Mouse (Mus musculus) kidney, adult 2 months (tissue): ENCODE measurements around the gene Dcpp2.

Experiments
- CTCF ChIP-seq: fragments of 200-500 bp; conservative IDR thresholded peaks from 2 replicates; pipeline ENCODE4 v1.5.1; 2011; ENCODE audit warnings: low read depth, mild to moderate bottlenecking, control low read depth, low read length, moderate library complexity, mixed read lengths; ENCODE audit not compliant: insufficient read depth, insufficient read length
- POLR2A ChIP-seq: fragments of 200-500 bp; IDR thresholded peaks from one replicate; pipeline ENCODE4 v1.6.1; 2011; ENCODE audit warnings: low read depth, low read length, control low read depth

GRCm38 (mm10) chr17:23867756-23868155, 12.9 kb upstream of the Dcpp2 start, which contains the start of gene Prss21:
- TF ChIP-seq CTCF (no peak), POLR2A (no peak)
